Comparison of ENCODE assay signal across 21 mouse cellular contexts in the genomic region with DNA sequence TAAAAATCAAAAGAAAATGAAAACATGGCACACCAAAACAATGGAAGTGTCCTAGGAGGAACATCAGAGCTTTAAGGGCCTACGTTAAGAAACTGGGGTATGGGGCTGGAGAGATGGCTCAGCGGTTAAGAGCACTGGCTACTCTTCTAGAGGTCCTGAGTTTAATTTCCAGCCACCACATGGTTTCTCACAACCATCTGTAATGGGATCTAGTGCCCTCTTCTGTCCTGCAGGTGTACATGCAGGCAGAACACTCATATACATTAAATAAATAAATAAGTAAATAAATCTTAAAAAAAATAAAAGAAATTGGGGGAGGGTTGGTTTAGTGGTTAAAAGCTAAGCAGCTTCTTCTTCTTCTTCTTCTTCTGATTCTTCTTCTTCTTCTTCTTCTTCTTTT.
"Had no signal": no experiment of that assay in that cellular context is flagged by ENCODE, and none has a peak within 500 bp of the region (broad histone marks: within the 10 kb centered on the region; RNA-seq: fewer than 3 reads in every experiment).

No protein-coding gene starts in this region.

- H3K4me1 ChIP-seq: kidney, embryonic 15.5 days; lung, embryonic 15.5 days; midbrain, embryonic 12.5 days; midbrain, embryonic 15.5 days; neural tube, embryonic 12.5 days; neural tube, embryonic 15.5 days; stomach, embryonic 15.5 days had no signal

- DNase-seq: kidney, adult 11 months; kidney, adult 8-10 months; kidney, postnatal 14 days; layer of hippocampus, adult 9-11 months; lung, postnatal 10 days; right cerebral cortex, adult 18-20 months; right cerebral cortex, postnatal 14 days; spleen, adult 18-20 months; thymus, adult 18-20 months; thymus, postnatal 36 days had no signal

- H3K36me3 ChIP-seq: kidney, embryonic 15.5 days; lung, embryonic 15.5 days; midbrain, embryonic 12.5 days; midbrain, embryonic 15.5 days; neural tube, embryonic 12.5 days; neural tube, embryonic 15.5 days; stomach, embryonic 15.5 days had no signal

- H3K27ac ChIP-seq: kidney, embryonic 15.5 days; layer of hippocampus, adult 2 months; left cerebral cortex, adult 2 months; lung, embryonic 15.5 days; macrophage; midbrain, embryonic 12.5 days; midbrain, embryonic 15.5 days; neural tube, embryonic 12.5 days; neural tube, embryonic 15.5 days; stomach, embryonic 15.5 days had no signal

- ATAC-seq: midbrain, embryonic 15.5 days had no signal

- H3K9me3 ChIP-seq: kidney, embryonic 15.5 days; lung, embryonic 15.5 days; midbrain, embryonic 12.5 days; midbrain, embryonic 15.5 days; neural tube, embryonic 12.5 days; neural tube, embryonic 15.5 days; stomach, embryonic 15.5 days had no signal

- H3K27me3 ChIP-seq: kidney, embryonic 15.5 days; lung, embryonic 15.5 days; midbrain, embryonic 12.5 days; midbrain, embryonic 15.5 days; neural tube, embryonic 12.5 days; neural tube, embryonic 15.5 days; stomach, embryonic 15.5 days had no signal

- H3K4me2 ChIP-seq: kidney, embryonic 15.5 days; liver, embryonic 11.5 days; lung, embryonic 15.5 days; midbrain, embryonic 12.5 days; midbrain, embryonic 15.5 days; neural tube, embryonic 12.5 days; neural tube, embryonic 15.5 days; stomach, embryonic 15.5 days had no signal

- H3K4me3 ChIP-seq: kidney, embryonic 15.5 days; layer of hippocampus, adult 2 months; left cerebral cortex, adult 2 months; lung, embryonic 15.5 days; midbrain, embryonic 12.5 days; midbrain, embryonic 15.5 days; neural tube, embryonic 12.5 days; neural tube, embryonic 15.5 days; stomach, embryonic 15.5 days had no signal

- H3K9ac ChIP-seq: kidney, embryonic 15.5 days; lung, embryonic 15.5 days; midbrain, embryonic 12.5 days; midbrain, embryonic 15.5 days; neural tube, embryonic 12.5 days; neural tube, embryonic 15.5 days; stomach, embryonic 15.5 days had no signal
